Mouse (Mus musculus): ENCODE results near the gene Acan.

Gene Acan

GRCm38 (mm10) chr7:79053383-79053889, at the start of gene Acan:
Gene Acan (plus strand): TSS chr7:79053483.
- DNase-seq: peak; percentile 10

GRCm38 (mm10) chr7:79021293-79021905, 31.9 kb upstream of the Acan start:
- DNase-seq: no peak

- no peak for DNase-seq
Observed at GRCm38 (mm10) chr7:79029138-79029537, 24.1 kb upstream of the Acan start.

GRCm38 (mm10) chr7:79033745-79034144, 19.5 kb upstream of the Acan start:
- DNase-seq: no peak

- no peak for DNase-seq
Observed at GRCm38 (mm10) chr7:79034521-79034920, 18.8 kb upstream of the Acan start.

- no peak for DNase-seq
Observed at GRCm38 (mm10) chr7:79052081-79052480, 1.2 kb upstream of the Acan start.

GRCm38 (mm10) chr7:79052521-79053382, 531 bp upstream of the Acan start:
- peak; percentile 13 for DNase-seq

GRCm38 (mm10) chr7:79054111-79054510, 828 bp downstream of the Acan start:
- no peak for DNase-seq

GRCm38 (mm10) chr7:79058546-79058945, 5.3 kb downstream of the Acan start:
- peak; percentile 18 for DNase-seq

GRCm38 (mm10) chr7:79067466-79067865, 14.2 kb downstream of the Acan start:
- DNase-seq: no peak

GRCm38 (mm10) chr7:79068231-79068630, 14.9 kb downstream of the Acan start:
- no peak for DNase-seq

GRCm38 (mm10) chr7:79079212-79079611, 25.9 kb downstream of the Acan start:
- no peak for DNase-seq

- DNase-seq: peak; percentile 85
Observed at GRCm38 (mm10) chr7:79080572-79081399, 27.5 kb downstream of the Acan start.

- DNase-seq: peak; percentile 46
Observed at GRCm38 (mm10) chr7:79089111-79089510, 35.8 kb downstream of the Acan start.

- no peak for DNase-seq
Observed at GRCm38 (mm10) chr7:79096492-79096891, 43.2 kb downstream of the Acan start.

GRCm38 (mm10) chr7:79113848-79114247, 60.6 kb downstream of the Acan start:
- DNase-seq: no peak

- no peak for DNase-seq
Observed at GRCm38 (mm10) chr7:79123465-79123864, 70.2 kb downstream of the Acan start.

GRCm38 (mm10) chr7:79129883-79130282, 76.6 kb downstream of the Acan start:
- peak; percentile 25 for DNase-seq

GRCm38 (mm10) chr7:79130385-79130784, 77.1 kb downstream of the Acan start:
- peak; percentile 12 for DNase-seq

- DNase-seq: no peak
Observed at GRCm38 (mm10) chr7:79130843-79131444, 77.7 kb downstream of the Acan start, which contains the start of gene Hapln3. Gene Hapln3 (minus strand): TSS chr7:79131018.

- no peak for DNase-seq
Observed at GRCm38 (mm10) chr7:79133391-79133790, 80.1 kb downstream of the Acan start.

GRCm38 (mm10) chr7:79139328-79139824, 86.1 kb downstream of the Acan start:
- DNase-seq: no peak
